Mouse (Mus musculus) kidney, adult 18-20 months (tissue): ENCODE data around the gene Grin1.

Experiments
- DNase-seq: peaks from one replicate; pipeline ENCODE4 v3.0.0; 2021

The Grin1 gene

GRCm38 (mm10) chr2:25252331-25252730 is 66.7 kb downstream of the Grin1 start:
- peak; percentile 52 for DNase-seq

- DNase-seq = peak; percentile 36
Observed at GRCm38 (mm10) chr2:25246183-25247072, 72.6 kb downstream of the Grin1 start, which contains the start of gene AL732309.1. AL732309.1 (minus strand) TSS chr2:25246863.

GRCm38 (mm10) chr2:25244144-25244543 is 74.8 kb downstream of the Grin1 start:
- DNase-seq = no peak

GRCm38 (mm10) chr2:25243342-25243741 is 75.6 kb downstream of the Grin1 start:
- no peak for DNase-seq

- DNase-seq = no peak
Observed at GRCm38 (mm10) chr2:25242101-25242506, 76.9 kb downstream of the Grin1 start, which contains the start of the genes Rnf208 and Cysrt1. Rnf208 (plus strand) TSS chr2:25242255. Cysrt1 (minus strand) TSS chr2:25242452.

GRCm38 (mm10) chr2:25241438-25241775 is 77.6 kb downstream of the Grin1 start:
- no peak for DNase-seq
